Mouse (Mus musculus): ENCODE results near the gene Dip2a. TPM values are rescaled to one million over a fixed set of nuclear protein-coding genes. Genes with fewer than 3 reads are reported as not detected.

Dip2a gene
- polyA plus RNA-seq, 1 experiment from 2014 or later = 4.0 TPM

- ATAC-seq (ENCODE audit: low FRiP score, low TSS enrichment) (peak; percentile 68), DNase-seq (ENCODE audit: low spot score) (peak; percentile 77)
- H3K9me3 ChIP-seq (ENCODE audit: control insufficient read depth, low read length) = no peaks in the 10 kb centered on the region
- no peak overlapping the region for H3K4me3 ChIP-seq (ENCODE audit: low read depth, low read length)
- H3K9ac ChIP-seq (ENCODE audit: low read length) = no peak overlapping the region
- TF ChIP-seq EP300 (optimal IDR thresholded peaks at IDR 0.05) (no peak), CTCF (IDR thresholded peaks at IDR 0.05; ENCODE audit: low read depth) (no peak)
- 0 out of 2 replicates have a peak, but pooled peaks cover 2% of the 10 kb centered on the region for H3K4me1 ChIP-seq (replicated peaks; ENCODE audit: control insufficient read depth, insufficient read depth)
- no peaks in the 10 kb centered on the region for H3K36me3 ChIP-seq (ENCODE audit: control insufficient read depth, insufficient read depth, low read length)
- no peak overlapping the region for H3K4me2 ChIP-seq (replicated peaks; ENCODE audit: low read depth)
- 58% methylated on average over 12 of the region's 12 CpGs for WGBS
- H3K27me3 ChIP-seq (ENCODE audit: control insufficient read depth, insufficient read depth, low read length) = no peaks in the 10 kb centered on the region
- peak overlapping the region; percentile 24; the same call in 1 of the 2 replicates for H3K27ac ChIP-seq (replicated peaks)
These were observed 87.2 kb downstream of the Dip2a start for GRCm38 (mm10) chr10:76257719-76258390.

DNA sequence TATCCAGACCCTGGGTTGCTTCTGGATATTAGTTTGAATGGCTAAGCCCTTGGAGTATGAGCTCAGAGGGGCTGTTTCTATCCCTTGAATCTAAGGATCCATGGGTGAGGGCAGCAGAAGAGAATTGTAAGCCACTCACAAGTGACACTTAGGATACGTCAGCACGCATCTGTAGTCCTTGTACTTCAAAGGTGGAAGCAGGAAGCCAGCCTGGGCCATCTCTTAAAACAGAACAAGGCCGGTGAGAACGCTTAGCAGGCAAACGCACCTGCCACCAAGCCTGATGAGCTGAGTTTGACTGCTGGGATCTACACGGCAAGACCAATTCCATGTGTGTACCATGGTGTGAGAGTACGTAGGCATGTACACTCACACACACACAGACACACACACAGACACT, 87.9 kb downstream of the Dip2a start:
- H3K9ac ChIP-seq (ENCODE audit: low read length) = no peak overlapping the region
- no peaks in the 10 kb centered on the region for H3K27me3 ChIP-seq (ENCODE audit: control insufficient read depth, insufficient read depth, low read length)
- H3K36me3 ChIP-seq (ENCODE audit: control insufficient read depth, insufficient read depth, low read length) = no peaks in the 10 kb centered on the region
- 85% methylated on average over 7 of the region's 7 CpGs for WGBS
- 0 out of 2 replicates have a peak, but pooled peaks cover 2% of the 10 kb centered on the region for H3K4me1 ChIP-seq (replicated peaks; ENCODE audit: control insufficient read depth, insufficient read depth)
- H3K4me3 ChIP-seq (ENCODE audit: low read depth, low read length) = no peak overlapping the region
- no peak overlapping the region for H3K4me2 ChIP-seq (replicated peaks; ENCODE audit: low read depth)
- H3K27ac ChIP-seq (replicated peaks) = no peak overlapping the region
- H3K9me3 ChIP-seq (ENCODE audit: control insufficient read depth, low read length) = no peaks in the 10 kb centered on the region
- ATAC-seq (ENCODE audit: low FRiP score, low TSS enrichment) = no peak
- TF ChIP-seq EP300 (optimal IDR thresholded peaks at IDR 0.05) = no peak
- no peak for TF ChIP-seq CTCF (IDR thresholded peaks at IDR 0.05; ENCODE audit: low read depth)
- no peak for DNase-seq (ENCODE audit: low spot score)

GRCm38 (mm10) chr10:76255617-76256016, 89.5 kb downstream of the Dip2a start:
- no peak for TF ChIP-seq EP300 (optimal IDR thresholded peaks at IDR 0.05)
- TF ChIP-seq CTCF (IDR thresholded peaks at IDR 0.05; ENCODE audit: low read depth) = no peak
- ATAC-seq (ENCODE audit: low FRiP score, low TSS enrichment) (no peak), DNase-seq (ENCODE audit: low spot score) (no peak)
- Histone ChIP-seq H3K4me2 (replicated peaks; ENCODE audit: low read depth) (no peak overlapping the region), H3K4me1 (replicated peaks; ENCODE audit: control insufficient read depth, insufficient read depth) (0 out of 2 replicates have a peak, but pooled peaks cover 2% of the 10 kb centered on the region), H3K36me3 (ENCODE audit: control insufficient read depth, insufficient read depth, low read length) (no peaks in the 10 kb centered on the region), H3K4me3 (ENCODE audit: low read depth, low read length) (no peak overlapping the region), H3K27ac (replicated peaks) (no peak overlapping the region), H3K9me3 (ENCODE audit: control insufficient read depth, low read length) (no peaks in the 10 kb centered on the region), H3K9ac (ENCODE audit: low read length) (no peak overlapping the region), H3K27me3 (ENCODE audit: control insufficient read depth, insufficient read depth, low read length) (no peaks in the 10 kb centered on the region)
- 62% methylated on average over 6 of the region's 6 CpGs for WGBS

DNA sequence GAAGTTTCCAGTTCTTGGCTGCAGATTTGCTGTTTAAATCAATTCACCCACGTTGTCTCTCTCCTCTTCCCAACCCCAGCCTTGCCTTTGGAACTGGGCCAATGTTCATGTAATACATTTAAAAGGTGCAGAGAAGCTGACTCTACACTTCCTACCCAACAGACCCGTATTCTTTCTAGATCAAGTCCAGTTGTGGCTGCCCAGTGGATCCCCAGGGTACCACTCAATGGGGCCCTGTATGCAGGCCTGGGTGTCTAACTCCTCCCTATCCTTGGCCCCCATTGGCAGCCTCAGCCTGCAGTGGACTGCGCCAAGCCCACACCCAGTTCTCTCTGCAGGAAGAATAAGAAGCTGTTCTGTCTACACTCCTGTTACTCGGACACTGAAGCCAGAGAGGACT, 91.6 kb downstream of the Dip2a start, which contains the start of gene S100b:
TSS of gene S100b (plus strand) at position 318 of the 400 bp plus-strand sequence.
- no peak within 1 kb of the TSS for H3K4me2 ChIP-seq (replicated peaks; ENCODE audit: low read depth)
- H3K9ac ChIP-seq (ENCODE audit: low read length) = no peak within 1 kb of the TSS
- no peaks in the 10 kb centered on the region for H3K27me3 ChIP-seq (ENCODE audit: control insufficient read depth, insufficient read depth, low read length)
- H3K4me1 ChIP-seq (replicated peaks; ENCODE audit: control insufficient read depth, insufficient read depth) = 0 out of 2 replicates have a peak, but pooled peaks cover 2% of the 10 kb centered on the region
- 14% methylated on average over 4 of the region's 4 CpGs for WGBS
- ATAC-seq (ENCODE audit: low FRiP score, low TSS enrichment) = peak; percentile 62; the same call in 1 of the 2 replicates
- DNase-seq (ENCODE audit: low spot score) = peak; percentile 45
- H3K36me3 ChIP-seq (ENCODE audit: control insufficient read depth, insufficient read depth, low read length) = no peaks in the 10 kb centered on the region
- H3K27ac ChIP-seq (replicated peaks) = no peak within 1 kb of the TSS
- TF ChIP-seq EP300 (optimal IDR thresholded peaks at IDR 0.05) = no peak
- no peak for TF ChIP-seq CTCF (IDR thresholded peaks at IDR 0.05; ENCODE audit: low read depth)
- no peak within 1 kb of the TSS for H3K4me3 ChIP-seq (ENCODE audit: low read depth, low read length)
- no peaks in the 10 kb centered on the region for H3K9me3 ChIP-seq (ENCODE audit: control insufficient read depth, low read length)

DNA sequence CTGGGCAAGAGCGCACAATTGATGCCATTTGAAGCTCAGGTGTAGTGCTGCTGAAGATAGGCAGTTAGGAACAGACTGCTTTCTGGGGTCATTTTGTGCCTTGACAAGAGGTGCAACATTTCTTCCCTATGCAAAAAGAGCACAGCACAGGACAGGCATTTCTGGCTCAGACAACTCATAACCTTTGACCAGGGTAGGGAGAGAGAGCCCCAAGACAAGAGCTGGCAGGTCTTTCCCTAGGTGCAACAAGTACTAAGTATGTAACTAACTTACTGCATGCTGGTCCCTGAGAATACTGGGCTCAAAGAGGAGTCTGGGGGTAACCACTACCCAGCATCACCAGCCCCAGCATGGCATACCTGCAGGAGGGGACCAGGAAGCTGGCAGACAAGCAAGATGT, 92.0 kb downstream of the Dip2a start:
- Histone ChIP-seq H3K4me1 (replicated peaks; ENCODE audit: control insufficient read depth, insufficient read depth) (0 out of 2 replicates have a peak, but pooled peaks cover 2% of the 10 kb centered on the region), H3K36me3 (ENCODE audit: control insufficient read depth, insufficient read depth, low read length) (no peaks in the 10 kb centered on the region), H3K4me2 (replicated peaks; ENCODE audit: low read depth) (no peak overlapping the region), H3K27me3 (ENCODE audit: control insufficient read depth, insufficient read depth, low read length) (no peaks in the 10 kb centered on the region), H3K9ac (ENCODE audit: low read length) (no peak overlapping the region), H3K9me3 (ENCODE audit: control insufficient read depth, low read length) (no peaks in the 10 kb centered on the region), H3K27ac (replicated peaks) (no peak overlapping the region), H3K4me3 (ENCODE audit: low read depth, low read length) (no peak overlapping the region)
- no peak for DNase-seq (ENCODE audit: low spot score)
- ATAC-seq (ENCODE audit: low FRiP score, low TSS enrichment) = no peak
- 100% methylated on average over 1 of the region's 1 CpGs for WGBS
- no peak for TF ChIP-seq CTCF (IDR thresholded peaks at IDR 0.05; ENCODE audit: low read depth)
- TF ChIP-seq EP300 (optimal IDR thresholded peaks at IDR 0.05) = no peak

DNA sequence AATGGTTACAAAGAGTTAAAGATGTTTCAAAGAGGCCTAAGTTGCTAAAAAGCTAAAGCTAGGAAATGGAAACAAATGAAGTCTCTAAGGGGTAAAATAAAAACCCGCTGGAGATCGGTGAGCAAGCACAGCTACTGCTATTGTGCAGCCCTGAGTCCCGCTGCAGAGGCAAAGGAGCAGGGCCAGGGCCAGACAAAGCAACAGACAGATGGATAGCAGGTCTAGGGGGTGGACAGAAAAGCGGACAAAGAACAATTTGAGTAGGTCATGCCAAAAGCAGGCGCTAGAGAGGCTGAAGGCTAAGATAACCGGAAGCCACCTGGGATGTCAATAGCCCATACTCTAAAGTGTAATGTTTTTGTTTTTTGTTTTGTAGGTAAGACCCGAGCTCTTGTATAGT, 94.2 kb downstream of the Dip2a start:
- DNase-seq (ENCODE audit: low spot score) = no peak
- Histone ChIP-seq H3K27ac (replicated peaks) (no peak overlapping the region), H3K27me3 (ENCODE audit: control insufficient read depth, insufficient read depth, low read length) (no peaks in the 10 kb centered on the region), H3K36me3 (ENCODE audit: control insufficient read depth, insufficient read depth, low read length) (no peaks in the 10 kb centered on the region), H3K4me2 (replicated peaks; ENCODE audit: low read depth) (no peak overlapping the region), H3K9me3 (ENCODE audit: control insufficient read depth, low read length) (no peaks in the 10 kb centered on the region), H3K4me3 (ENCODE audit: low read depth, low read length) (no peak overlapping the region), H3K9ac (ENCODE audit: low read length) (no peak overlapping the region), H3K4me1 (replicated peaks; ENCODE audit: control insufficient read depth, insufficient read depth) (0 out of 2 replicates have a peak, but pooled peaks cover 2% of the 10 kb centered on the region)
- TF ChIP-seq EP300 (optimal IDR thresholded peaks at IDR 0.05) (no peak), CTCF (IDR thresholded peaks at IDR 0.05; ENCODE audit: low read depth) (no peak)
- no peak for ATAC-seq (ENCODE audit: low FRiP score, low TSS enrichment)
- 73% methylated on average over 7 of the region's 7 CpGs for WGBS
